Mouse (Mus musculus) testis, adult 2 months (tissue): ENCODE results near the gene Pde4d.

Experiments
- CTCF ChIP-seq: fragments of 200-500 bp; IDR thresholded peaks from 2 replicates; pipeline ENCODE4 v1.5.1; 2012; ENCODE audit warnings: low read depth, mild to moderate bottlenecking, inconsistent platforms, low read length, moderate library complexity; ENCODE audit not compliant: control insufficient read depth, insufficient read depth, insufficient replicate concordance
- POLR2A ChIP-seq: fragments of 200-500 bp; IDR thresholded peaks from 2 replicates; pipeline ENCODE4 v1.6.1; 2012; ENCODE audit warnings: low read depth, mild to moderate bottlenecking, inconsistent platforms, low read length, moderate library complexity; ENCODE audit not compliant: control insufficient read depth

- TF ChIP-seq POLR2A (no peak), CTCF (no peak)
Measured at GRCm38 (mm10) chr13:109068258-109069219, 618.8 kb downstream of the Pde4d start.
